Mouse (Mus musculus) forebrain, embryonic 14.5 days (tissue): ENCODE measurements at regions not wholly inside any gene's neighbourhood (a gene's known extent, or its start where the extent isn't known, plus 50 kb on each side); places are given as distances from the start of the nearest gene placed in this dataset.

Experiments
- ATAC-seq: fragments of 200-750 bp; cut with Nextera tagmentation; 2 replicates; pipeline ENCODE4 v1.8.0; 2017; ENCODE audit warnings: mild to moderate bottlenecking, moderate library complexity
- DNase-seq: peaks from one replicate; pipeline ENCODE4 v3.0.0-alpha.2; 2015; ENCODE audit warnings: low spot score
- H3K27ac ChIP-seq: fragments of 300-500 bp; sonication (generic); 2 replicates; pipeline ENCODE4 v1.5.1; 2014; ENCODE audit warnings: low read depth, mild to moderate bottlenecking, control low read depth, low read length, moderate library complexity
- H3K27me3 ChIP-seq: fragments of 300-500 bp; sonication (generic); replicated peaks from 2 replicates; pipeline ENCODE4 v1.6.1; 2014; ENCODE audit warnings: low read length, control low read depth, mixed read lengths; ENCODE audit not compliant: control insufficient read depth, insufficient read depth
- H3K36me3 ChIP-seq: fragments of 300-500 bp; sonication (generic); 2 replicates; pipeline ENCODE4 v1.6.1; 2014; ENCODE audit warnings: low read length, control low read depth; ENCODE audit not compliant: control insufficient read depth, insufficient read depth
- H3K4me1 ChIP-seq: fragments of 300-500 bp; sonication (generic); 2 replicates; pipeline ENCODE4 v1.6.1; 2014; ENCODE audit warnings: antibody characterized with exemption, low read length, control low read depth; ENCODE audit not compliant: control insufficient read depth, insufficient read depth
- H3K4me2 ChIP-seq: fragments of 300-500 bp; sonication (generic); 2 replicates; pipeline ENCODE4 v1.6.1; 2014; ENCODE audit warnings: mild to moderate bottlenecking, control low read depth, low read length
- H3K4me3 ChIP-seq: fragments of 300-500 bp; sonication (generic); 2 replicates; pipeline ENCODE4 v1.5.1; 2014; ENCODE audit warnings: low read depth, low read length, control low read depth
- H3K9ac ChIP-seq: fragments of 300-500 bp; sonication (generic); 2 replicates; pipeline ENCODE4 v1.6.1; 2014; ENCODE audit warnings: mild to moderate bottlenecking, low read length, control low read depth, moderate library complexity
- H3K9me3 ChIP-seq: fragments of 300-500 bp; sonication (generic); replicated peaks from 2 replicates; pipeline ENCODE4 v1.6.1; 2016; ENCODE audit warnings: low read length, control low read depth, mixed read lengths; ENCODE audit not compliant: control insufficient read depth
- WGBS: fragments of 180-500 bp; shearing (Covaris S2); extraction: QIAGEN DNeasy Blood & Tissue Kit; methylation state at CpG from one replicate; pipeline ENCODE4 v1.1.7; 2014; 5-methylcytosine and 5-hydroxymethylcytosine counted together

- Histone ChIP-seq H3K4me1 (no peaks in the 10 kb centered on the region), H3K27me3 (no peaks in the 10 kb centered on the region; the same call in 1 of the 2 replicates), H3K4me3 (no peak overlapping the region), H3K9ac (no peak overlapping the region), H3K9me3 (no peaks in the 10 kb centered on the region), H3K36me3 (no peaks in the 10 kb centered on the region), H3K4me2 (no peak overlapping the region), H3K27ac (no peak overlapping the region)
- DNase-seq (no peak), ATAC-seq (no peak)
- 77% methylated on average over 6 of the region's 6 CpGs for WGBS
These were observed 162.7 kb upstream of the Pou3f3 start for GRCm38 (mm10) chr1:42532908-42533307.

- peak overlapping the region; percentile 57 for H3K9ac ChIP-seq
- peak overlapping the region; percentile 28 for H3K4me3 ChIP-seq
- no peaks in the 10 kb centered on the region; the same call in 1 of the 2 replicates for H3K27me3 ChIP-seq
- ATAC-seq (peak; percentile 49), DNase-seq (peak; percentile 86)
- no peaks in the 10 kb centered on the region for H3K36me3 ChIP-seq
- peak overlapping the region; percentile 78 for H3K27ac ChIP-seq
- H3K4me2 ChIP-seq, result peak overlapping the region; percentile 64
- H3K4me1 ChIP-seq, result peaks cover 48% of the 10 kb centered on the region
- H3K9me3 ChIP-seq, result no peaks in the 10 kb centered on the region
- WGBS, result 3% methylated on average over 17 of the region's 18 CpGs
These were observed 156.5 kb upstream of the Pou3f3 start for GRCm38 (mm10) chr1:42539066-42539539.

DNA sequence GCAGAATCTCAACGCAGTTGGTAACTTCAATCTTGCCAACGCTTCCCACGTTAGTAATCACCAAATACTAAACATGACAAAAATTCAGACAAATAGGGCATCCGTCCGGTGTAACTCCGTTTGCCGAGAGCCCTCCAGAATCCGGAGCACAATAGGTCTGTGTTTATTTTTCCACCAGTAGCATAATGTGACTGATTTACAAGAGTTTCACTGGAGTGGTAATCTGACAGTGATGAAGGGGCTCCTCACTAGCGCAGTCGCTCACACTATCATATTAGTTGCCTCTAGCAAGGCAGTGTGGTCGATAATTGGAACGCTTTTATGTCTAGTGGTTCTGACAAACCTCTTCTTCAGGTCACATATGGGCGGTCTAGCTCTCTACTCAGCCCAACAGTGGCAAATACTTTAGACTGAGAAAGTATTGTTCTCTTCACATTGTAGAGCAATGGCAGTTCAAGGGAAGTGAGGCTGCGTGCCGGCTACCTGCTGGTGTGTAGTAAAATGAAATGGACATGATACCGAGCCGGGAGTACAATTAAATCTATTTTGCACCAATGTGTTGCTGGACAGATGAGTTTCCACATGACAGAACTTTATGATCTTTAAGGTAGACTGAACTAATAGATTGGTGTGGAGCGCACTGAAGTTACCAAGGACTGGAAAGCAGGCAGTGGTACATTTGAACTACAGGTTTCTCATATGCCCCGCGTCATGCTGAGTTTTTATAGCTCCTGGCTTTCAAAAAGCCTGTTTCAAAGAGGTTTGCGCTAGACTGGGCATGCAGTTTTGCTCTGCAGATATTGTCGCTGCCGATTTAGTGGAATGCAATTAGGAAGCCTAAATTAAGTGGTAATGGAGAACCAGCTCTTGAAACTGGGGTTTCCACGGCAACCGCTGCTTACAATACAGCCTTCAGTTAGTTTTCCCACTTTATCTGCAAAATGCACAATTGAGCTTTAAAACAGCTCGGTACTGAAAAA is 155.7 kb upstream of the Pou3f3 start:
- Histone ChIP-seq H3K9me3 (no peaks in the 10 kb centered on the region), H3K36me3 (no peaks in the 10 kb centered on the region), H3K4me1 (peaks cover 48% of the 10 kb centered on the region), H3K27ac (peak overlapping the region; percentile 78), H3K27me3 (no peaks in the 10 kb centered on the region; the same call in 1 of the 2 replicates), H3K4me3 (peak overlapping the region; percentile 28), H3K9ac (peak overlapping the region; percentile 57), H3K4me2 (peak overlapping the region; percentile 64)
- DNase-seq (peak; percentile 95), ATAC-seq (peak; percentile 70)
- WGBS, result 3% methylated on average over 26 of the region's 26 CpGs

- Histone ChIP-seq H3K36me3 (no peaks in the 10 kb centered on the region), H3K4me2 (no peak overlapping the region), H3K9ac (no peak overlapping the region), H3K27ac (no peak overlapping the region), H3K9me3 (no peaks in the 10 kb centered on the region), H3K4me3 (no peak overlapping the region), H3K27me3 (no peaks in the 10 kb centered on the region), H3K4me1 (peaks cover 48% of the 10 kb centered on the region)
- WGBS, result 74% methylated on average over 4 of the region's 4 CpGs
- ATAC-seq (no peak), DNase-seq (no peak)
These were observed 153.6 kb upstream of the Pou3f3 start for GRCm38 (mm10) chr1:42541991-42542390.

- peak; percentile 37 for DNase-seq
- Histone ChIP-seq H3K9me3 (no peaks in the 10 kb centered on the region), H3K27me3 (no peaks in the 10 kb centered on the region), H3K27ac (no peak overlapping the region), H3K4me3 (no peak overlapping the region), H3K9ac (no peak overlapping the region), H3K4me2 (peak overlapping the region; percentile 12; the same call in 1 of the 2 replicates), H3K36me3 (no peaks in the 10 kb centered on the region), H3K4me1 (peaks cover 48% of the 10 kb centered on the region)
- ATAC-seq, result no peak
- 21% methylated on average over 15 of the region's 15 CpGs for WGBS
These were observed 152.6 kb upstream of the Pou3f3 start for GRCm38 (mm10) chr1:42542846-42543549.

- Histone ChIP-seq H3K27me3 (no peaks in the 10 kb centered on the region), H3K9ac (no peak overlapping the region), H3K27ac (no peak overlapping the region), H3K4me3 (no peak overlapping the region), H3K9me3 (no peaks in the 10 kb centered on the region), H3K4me1 (peaks cover 15% of the 10 kb centered on the region), H3K36me3 (no peaks in the 10 kb centered on the region), H3K4me2 (no peak overlapping the region)
- DNase-seq (no peak), ATAC-seq (no peak)
- WGBS, result 89% methylated on average over 3 of the region's 3 CpGs
These were observed 148.7 kb upstream of the Pou3f3 start for GRCm38 (mm10) chr1:42546879-42547278.

DNA sequence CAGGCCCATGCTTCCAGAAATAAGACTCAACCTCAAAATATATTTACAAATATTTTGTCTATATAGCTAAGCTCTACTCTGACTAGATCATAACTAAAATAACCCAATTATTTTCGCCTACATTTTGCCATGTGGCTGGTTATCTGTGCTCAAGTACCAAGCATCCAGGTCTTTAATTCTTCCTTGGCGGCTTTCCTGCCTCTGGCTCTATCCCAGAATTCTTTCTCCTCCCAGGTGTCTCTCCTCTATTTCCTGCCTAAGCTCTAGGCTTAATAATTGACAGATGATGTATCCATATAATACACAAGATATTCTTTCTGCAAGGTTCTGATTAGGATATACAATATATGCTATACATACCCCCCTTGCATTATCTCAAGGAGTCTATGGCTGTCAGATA is 138.3 kb upstream of the Pou3f3 start:
- ATAC-seq (no peak), DNase-seq (no peak)
- Histone ChIP-seq H3K4me1 (no peaks in the 10 kb centered on the region), H3K9ac (no peak overlapping the region), H3K36me3 (no peaks in the 10 kb centered on the region), H3K4me3 (no peak overlapping the region), H3K9me3 (no peaks in the 10 kb centered on the region), H3K27ac (no peak overlapping the region), H3K27me3 (no peaks in the 10 kb centered on the region), H3K4me2 (no peak overlapping the region)
- WGBS, result 77% methylated on average over 2 of the region's 2 CpGs

GRCm38 (mm10) chr1:42567640-42568039 is 127.9 kb upstream of the Pou3f3 start:
- no peaks in the 10 kb centered on the region for H3K27me3 ChIP-seq
- ATAC-seq, result no peak

More at GRCm38 (mm10) chr1:42567640-42568039, 127.9 kb upstream of the Pou3f3 start:
- no peak overlapping the region for H3K27ac ChIP-seq
- no peak overlapping the region for H3K9ac ChIP-seq
- WGBS, result 86% methylated on average over 6 of the region's 6 CpGs
- H3K4me1 ChIP-seq, result no peaks in the 10 kb centered on the region
- no peak overlapping the region for H3K4me2 ChIP-seq
- DNase-seq, result no peak
- no peaks in the 10 kb centered on the region for H3K36me3 ChIP-seq
- no peak overlapping the region for H3K4me3 ChIP-seq
- no peaks in the 10 kb centered on the region for H3K9me3 ChIP-seq
